Mouse (Mus musculus): ENCODE measurements around the gene 4930433I11Rik. TPM values are rescaled to one million over a fixed set of nuclear protein-coding genes. Genes with fewer than 3 reads are reported as not detected.
"Not testable (repeated sequence)": the region's sequence is repeated elsewhere in the genome, so short reads cannot be mapped to it uniquely, and the experiment has no call there.

Gene 4930433I11Rik
- not detected for total RNA-seq (2021)
- long read RNA-seq, experiment 1 = 0 reads
- long read RNA-seq, experiment 2 = 0 reads

- DNase-seq = no peak
- intact Hi-C loops (cut with DNase I) = no loop called here
These were observed at the start of gene 4930433I11Rik for GRCm38 (mm10) chr7:40987243-40987642. Gene 4930433I11Rik (plus strand): TSS chr7:40987543.

DNA sequence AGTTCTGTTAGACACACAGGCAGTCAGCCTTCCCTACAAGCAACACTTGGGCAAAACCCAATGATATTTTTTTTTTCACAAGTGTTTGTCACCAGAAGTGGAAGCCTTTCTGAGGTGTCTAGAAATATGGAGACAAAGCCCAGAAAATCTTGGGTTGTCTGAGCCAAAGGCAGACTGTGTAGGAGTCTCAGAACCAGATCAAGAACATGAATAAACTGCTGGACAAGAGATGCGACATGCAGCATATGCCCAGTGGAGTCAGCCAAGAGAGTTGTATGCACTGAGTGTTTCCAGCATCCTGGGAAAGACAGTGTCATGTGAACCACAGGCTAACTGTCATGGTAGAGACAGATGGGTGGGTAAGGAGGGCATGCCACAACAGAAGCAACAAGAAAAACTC, 48.0 kb upstream of the 4930433I11Rik start:
- no peak for DNase-seq
- intact Hi-C loops (cut with DNase I) = no loop called here

- no peak for DNase-seq
- intact Hi-C loops (cut with DNase I) = no loop called here
These were observed 45.0 kb upstream of the 4930433I11Rik start for GRCm38 (mm10) chr7:40942233-40942935.

DNA sequence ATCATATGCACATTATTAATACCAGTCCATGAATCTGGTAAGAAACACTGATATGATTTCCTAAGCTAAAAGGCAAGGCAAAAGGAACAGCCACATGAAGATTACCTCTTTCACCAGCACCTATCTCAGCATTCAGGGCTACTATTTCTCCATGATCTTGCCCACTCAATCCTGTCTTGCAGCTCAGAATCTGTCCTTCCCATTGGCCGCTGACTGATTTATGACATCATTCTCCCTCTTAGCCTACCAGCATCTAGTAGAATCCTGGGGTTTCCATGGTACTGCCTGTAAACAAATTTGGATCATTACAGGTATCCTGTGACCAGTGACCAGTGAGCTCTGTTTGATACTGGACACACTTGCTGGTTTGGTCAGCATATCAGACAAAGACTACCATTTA, 45.1 kb downstream of the 4930433I11Rik start, which contains the start of gene Gm4884:
Gene Gm4884, plus strand, starts transcription at position 301 of the 400 bp plus-strand sequence.
- intact Hi-C loops (cut with DNase I); DNase-seq: not testable (repeated sequence)

GRCm38 (mm10) chr7:41044058-41044457, 56.7 kb downstream of the 4930433I11Rik start:
- DNase-seq; intact Hi-C loops (cut with DNase I): not testable (repeated sequence)

Other genes with a start within 250 kb of the 4930433I11Rik start
- under 1 TPM in 1 of 2 experiments, not detected in 1; 0.54 TPM for gene Vstm2b, start 89.2 kb upstream of the 4930433I11Rik start, total RNA-seq (2021)
- not detected for gene Gm4884, start 45.2 kb downstream of the 4930433I11Rik start, total RNA-seq (2021)
- not detected for gene Gm5592, start 166.3 kb downstream of the 4930433I11Rik start, total RNA-seq (2021)